Mouse (Mus musculus) MEL (cell line): ENCODE measurements at regions not wholly inside any gene's neighbourhood (a gene's known extent, or its start where the extent isn't known, plus 50 kb on each side); places are given as distances from the start of the nearest gene placed in this dataset.
A peak's percentile ranks its signal among the peaks of the same experiment; 100 is the strongest.
"Not testable (repeated sequence)": the region's sequence is repeated elsewhere in the genome, so short reads cannot be mapped to it uniquely, and the experiment has no call there.

Experiments used
- DNase-seq: peaks from one replicate; pipeline ENCODE4 v3.0.0; 2011; ENCODE audit warnings: low read depth, low spot score
- H3K27ac ChIP-seq: 2 replicates; pipeline ENCODE4 v1.5.1; 2012; ENCODE audit warnings: low read depth, mild to moderate bottlenecking, control low read depth, low read length, moderate library complexity; ENCODE audit not compliant: control insufficient read depth
- H3K27me3 ChIP-seq, 2 experiments: fragments of 150-350 bp in 1 of 2; sonication (generic) in 1 of 2; 2 replicates each; pipeline ENCODE4 v1.6.1; 2012; ENCODE audit warnings: low read length in 2 of 2, mild to moderate bottlenecking in 2 of 2, improper control_type of control experiment in 1 of 2, moderate library complexity in 1 of 2; ENCODE audit not compliant: insufficient read depth in 2 of 2, control insufficient read depth in 1 of 2
- H3K36me3 ChIP-seq, 2 experiments: 2 replicates each; pipeline ENCODE4 v1.6.1; 2012 to 2014; ENCODE audit warnings: low read length in 2 of 2, improper control_type of control experiment in 1 of 2, inconsistent platforms in 1 of 2, mild to moderate bottlenecking in 1 of 2; ENCODE audit not compliant: insufficient read depth in 2 of 2, control insufficient read depth in 1 of 2
- H3K4me1 ChIP-seq, 2 experiments: fragments of 150-350 bp in 1 of 2; sonication (generic) in 1 of 2; 2 replicates each; pipeline ENCODE4 v1.6.1; 2012; ENCODE audit warnings: low read length in 2 of 2, improper control_type of control experiment in 1 of 2, mild to moderate bottlenecking in 1 of 2; ENCODE audit not compliant: insufficient read depth in 2 of 2, control insufficient read depth in 1 of 2
- H3K4me3 ChIP-seq, 2 experiments: fragments of 150-350 bp in 1 of 2; sonication (generic) in 1 of 2; 2 replicates each; pipeline ENCODE4 v1.5.1; 2012; ENCODE audit warnings: low read depth in 2 of 2, low read length in 2 of 2, mild to moderate bottlenecking in 2 of 2, moderate library complexity in 2 of 2, control low read depth in 1 of 2, improper control_type of control experiment in 1 of 2; ENCODE audit not compliant: control insufficient read depth in 1 of 2, insufficient read depth in 1 of 2
- H3K79me2 ChIP-seq: 2 replicates; pipeline ENCODE4 v1.6.1; 2012; ENCODE audit warnings: mild to moderate bottlenecking, low read length, moderate library complexity; ENCODE audit not compliant: control insufficient read depth, poor library complexity, insufficient read depth
- H3K9ac ChIP-seq: 2 replicates; pipeline ENCODE4 v1.6.1; 2012; ENCODE audit warnings: low read depth, mild to moderate bottlenecking, control low read depth, low read length, moderate library complexity; ENCODE audit not compliant: control insufficient read depth, poor library complexity, severe bottlenecking
- H3K9me3 ChIP-seq: fragments of 150-350 bp; sonication (generic); replicated peaks from 2 replicates; pipeline ENCODE4 v1.6.1; 2012; ENCODE audit warnings: mild to moderate bottlenecking, low read length, improper control_type of control experiment, moderate library complexity; ENCODE audit not compliant: insufficient read depth
- BHLHE40 ChIP-seq: IDR thresholded peaks from 2 replicates; pipeline ENCODE4 v1.6.1; 2012; ENCODE audit warnings: low read depth, mild to moderate bottlenecking, inconsistent platforms, low read length, improper control_type of control experiment, borderline replicate concordance
- CTCF ChIP-seq, 3 experiments: IDR thresholded peaks in 2 of 3; conservative IDR thresholded peaks in 1 of 3; 2 replicates each; pipeline ENCODE4 v1.5.1; 2011 to 2012; ENCODE audit warnings: low read length in 3 of 3, low read depth in 2 of 3, mild to moderate bottlenecking in 2 of 3, improper control_type of control experiment in 1 of 3, inconsistent platforms in 1 of 3, mixed read lengths in 1 of 3, moderate library complexity in 1 of 3; ENCODE audit not compliant: control insufficient read depth in 1 of 3, insufficient read depth in 1 of 3, poor library complexity in 1 of 3, severe bottlenecking in 1 of 3
- ELF1 ChIP-seq: IDR thresholded peaks from 2 replicates; pipeline ENCODE4 v1.6.1; 2014; ENCODE audit warnings: low read depth, mild to moderate bottlenecking, inconsistent platforms, low read length, improper control_type of control experiment, moderate library complexity
- ETS1 ChIP-seq: IDR thresholded peaks from 2 replicates; pipeline ENCODE4 v1.6.1; 2012; ENCODE audit warnings: low read depth, mild to moderate bottlenecking, inconsistent platforms, low read length, improper control_type of control experiment, moderate library complexity
- GABPA ChIP-seq: IDR thresholded peaks from 2 replicates; pipeline ENCODE4 v1.6.1; 2012; ENCODE audit warnings: low read depth, mild to moderate bottlenecking, inconsistent platforms, low read length, improper control_type of control experiment, moderate library complexity
- JUND ChIP-seq: IDR thresholded peaks from 2 replicates; pipeline ENCODE4 v1.6.1; 2011; ENCODE audit warnings: low read depth, mild to moderate bottlenecking, improper control_type of control experiment, low read length
- KAT2A ChIP-seq: conservative IDR thresholded peaks from 2 replicates; pipeline ENCODE4 v1.6.1; 2012; ENCODE audit warnings: low read depth, low read length, improper control_type of control experiment, inconsistent platforms
- MAFK ChIP-seq: IDR thresholded peaks from 2 replicates; pipeline ENCODE4 v1.6.1; 2011; ENCODE audit warnings: low read depth, mild to moderate bottlenecking, low read length, improper control_type of control experiment, borderline replicate concordance
- MAZ ChIP-seq: IDR thresholded peaks from 2 replicates; pipeline ENCODE4 v1.6.1; 2012; ENCODE audit warnings: low read depth, mild to moderate bottlenecking, inconsistent platforms, low read length, improper control_type of control experiment
- MXI1 ChIP-seq: IDR thresholded peaks from 2 replicates; pipeline ENCODE4 v1.6.1; 2011; ENCODE audit warnings: mild to moderate bottlenecking, low read depth, low read length, improper control_type of control experiment
- MYB ChIP-seq: IDR thresholded peaks from 2 replicates; pipeline ENCODE4 v1.6.1; 2011; ENCODE audit warnings: mild to moderate bottlenecking, low read depth, low read length, improper control_type of control experiment
- SIN3A ChIP-seq: IDR thresholded peaks from 2 replicates; pipeline ENCODE4 v1.6.1; 2012; ENCODE audit warnings: low read length, improper control_type of control experiment, inconsistent platforms
- SMC3 ChIP-seq: IDR thresholded peaks from 2 replicates; pipeline ENCODE4 v1.6.1; 2011; ENCODE audit warnings: low read depth, low read length, improper control_type of control experiment
- TCF12 ChIP-seq: IDR thresholded peaks from 2 replicates; pipeline ENCODE4 v1.6.1; 2014; ENCODE audit warnings: low read depth, mild to moderate bottlenecking, inconsistent platforms, low read length, improper control_type of control experiment, moderate library complexity
- USF2 ChIP-seq, 2 experiments: IDR thresholded peaks; 2 replicates each; pipeline ENCODE4 v1.6.1; 2011 to 2012; ENCODE audit warnings: improper control_type of control experiment in 2 of 2, low read length in 2 of 2, borderline replicate concordance in 1 of 2, inconsistent platforms in 1 of 2, low read depth in 1 of 2, mild to moderate bottlenecking in 1 of 2; ENCODE audit not compliant: insufficient read depth in 1 of 2

GRCm38 (mm10) chr7:60974116-60974515 is 834.1 kb upstream of the Snrpn start:
- H3K27me3 ChIP-seq, H3K4me3 ChIP-seq, H3K9ac ChIP-seq, H3K79me2 ChIP-seq, H3K36me3 ChIP-seq, H3K27ac ChIP-seq, H3K4me1 ChIP-seq, H3K9me3 ChIP-seq: not testable (repeated sequence)
- peak; percentile 47 for DNase-seq
- peak; percentile 32; the same call in 1 of the 2 replicates for TF ChIP-seq SIN3A

GRCm38 (mm10) chr7:60961188-60961587 is 821.2 kb upstream of the Snrpn start:
- Histone ChIP-seq H3K4me1 (no peaks in the 10 kb centered on the region), H3K36me3 (no peaks in the 10 kb centered on the region), H3K27ac (no peak overlapping the region), H3K27me3 (no peaks in the 10 kb centered on the region), H3K4me3 (no peak overlapping the region), H3K79me2 (no peaks in the 10 kb centered on the region), H3K9me3 (no peaks in the 10 kb centered on the region), H3K9ac (no peak overlapping the region)
- DNase-seq, result no peak
- no peak for TF ChIP-seq GABPA
- TF ChIP-seq MXI1, result no peak
- no peak for TF ChIP-seq MAFK
- no peak for TF ChIP-seq ETS1
- TF ChIP-seq TCF12, result no peak
- TF ChIP-seq MAZ, result no peak
- no peak for TF ChIP-seq MYB
- TF ChIP-seq ELF1, result no peak
- no peak for TF ChIP-seq CTCF (IDR thresholded peaks at IDR 0.05 in 2 of 3, conservative IDR thresholded peaks at IDR 0.05 in 1 of 3; ENCODE audit: control insufficient read depth in 1 of 3, insufficient read depth in 1 of 3, low read depth in 2 of 3, low read length in 3 of 3, poor library complexity in 1 of 3, severe bottlenecking in 1 of 3)
- TF ChIP-seq SMC3, result no peak
- no peak for TF ChIP-seq SIN3A
- TF ChIP-seq KAT2A, result no peak
- TF ChIP-seq USF2 (IDR thresholded peaks at IDR 0.05; ENCODE audit: borderline replicate concordance in 1 of 2, insufficient read depth in 1 of 2, low read depth in 1 of 2, low read length in 2 of 2), result no peak
- TF ChIP-seq JUND, result no peak
- TF ChIP-seq BHLHE40, result no peak
